ENCODE assay signal across 42 mouse cellular contexts in the genomic region with DNA sequence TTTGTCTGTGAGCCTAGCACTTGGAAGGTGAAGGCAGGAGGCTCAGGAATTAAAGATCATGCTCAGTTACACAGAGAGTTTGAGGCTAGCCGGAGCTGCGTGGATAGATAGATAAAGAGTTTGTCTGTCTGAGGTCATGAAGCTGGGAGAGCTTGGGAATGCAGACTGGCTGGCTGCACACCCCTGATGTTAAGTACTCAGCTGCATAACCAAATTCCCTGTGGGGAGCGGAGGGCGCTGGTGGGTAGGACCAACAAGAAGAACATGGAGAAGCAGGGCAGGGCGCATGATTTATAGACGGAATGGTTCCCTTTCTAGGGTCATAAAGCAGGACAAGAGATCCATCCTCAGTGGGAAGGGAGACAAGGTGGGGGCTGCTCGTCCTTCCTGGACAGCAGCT. TPM values are rescaled to one million over a fixed set of nuclear protein-coding genes. Genes with fewer than 3 reads are reported as not detected.
"Had no signal": no experiment of that assay in that cellular context is flagged by ENCODE, and none has a peak within 500 bp of the region (broad histone marks: within the 10 kb centered on the region; RNA-seq: fewer than 3 reads in every experiment).

No protein-coding gene starts in this region.

- H3K27me3 ChIP-seq: limb, embryonic 13.5 days; limb, embryonic 15.5 days; lung, embryonic 15.5 days; midbrain, embryonic 15.5 days; neural tube, embryonic 12.5 days; neural tube, embryonic 13.5 days had no signal

- H3K4me3 ChIP-seq: limb, embryonic 10.5 days; limb, embryonic 12.5 days; limb, embryonic 13.5 days; limb, embryonic 15.5 days; liver, embryonic 12.5 days; liver, embryonic 13.5 days; liver, embryonic 15.5 days; lung, embryonic 15.5 days; megakaryocyte, embryonic 14.5 days; midbrain, embryonic 10.5 days; midbrain, embryonic 12.5 days; midbrain, embryonic 13.5 days; midbrain, embryonic 15.5 days; myocyte; neural tube, embryonic 12.5 days; neural tube, embryonic 13.5 days had no signal

- H3K9ac ChIP-seq: limb, embryonic 12.5 days; limb, embryonic 13.5 days; limb, embryonic 15.5 days; liver, embryonic 12.5 days; liver, embryonic 13.5 days; liver, embryonic 14.5 days; liver, embryonic 15.5 days; liver, postnatal 0 days; lung, embryonic 14.5 days; lung, embryonic 15.5 days; midbrain, embryonic 12.5 days; midbrain, embryonic 13.5 days; midbrain, embryonic 15.5 days; neural tube, embryonic 12.5 days; neural tube, embryonic 13.5 days had no signal

- H3K27ac ChIP-seq: limb, embryonic 10.5 days; limb, embryonic 12.5 days; limb, embryonic 13.5 days; limb, embryonic 15.5 days; liver, embryonic 12.5 days; liver, embryonic 13.5 days; liver, embryonic 14.5 days; liver, embryonic 15.5 days; lung, embryonic 15.5 days; macrophage; midbrain, embryonic 10.5 days; midbrain, embryonic 12.5 days; midbrain, embryonic 13.5 days; midbrain, embryonic 15.5 days; neural tube, embryonic 12.5 days; neural tube, embryonic 13.5 days had no signal

- ATAC-seq: liver, embryonic 12.5 days; liver, postnatal 0 days; lung, postnatal 0 days; midbrain, embryonic 13.5 days; midbrain, embryonic 15.5 days; midbrain, embryonic 16.5 days had no signal

- H3K9me3 ChIP-seq: limb, embryonic 10.5 days; limb, embryonic 12.5 days; limb, embryonic 13.5 days; limb, embryonic 15.5 days; liver, embryonic 12.5 days; liver, embryonic 13.5 days; liver, embryonic 15.5 days; lung, embryonic 15.5 days; megakaryocyte, embryonic 14.5 days; midbrain, embryonic 10.5 days; midbrain, embryonic 12.5 days; midbrain, embryonic 13.5 days; midbrain, embryonic 15.5 days; neural tube, embryonic 12.5 days; neural tube, embryonic 13.5 days had no signal

- H3K4me2 ChIP-seq: limb, embryonic 12.5 days; limb, embryonic 13.5 days; limb, embryonic 15.5 days; liver, embryonic 11.5 days; liver, embryonic 12.5 days; liver, embryonic 13.5 days; liver, embryonic 15.5 days; lung, embryonic 14.5 days; lung, embryonic 15.5 days; midbrain, embryonic 11.5 days; midbrain, embryonic 12.5 days; midbrain, embryonic 13.5 days; midbrain, embryonic 15.5 days; neural tube, embryonic 12.5 days; neural tube, embryonic 13.5 days had no signal

- DNase-seq: left cerebral cortex, postnatal 4 days; liver; liver, embryonic 13.5 days; liver, postnatal 0 days; lung, adult 18-20 months; lung, adult 2 months; lung, embryonic 14.5 days; lung, postnatal 10 days; lung, postnatal 14 days; lung, postnatal 36 days; lung, postnatal 4 days; midbrain, embryonic 14.5 days had no signal

- H3K36me3 ChIP-seq: limb, embryonic 12.5 days; limb, embryonic 13.5 days; limb, embryonic 15.5 days; liver, embryonic 13.5 days; liver, embryonic 15.5 days; lung, embryonic 15.5 days; midbrain, embryonic 12.5 days; midbrain, embryonic 13.5 days; midbrain, embryonic 15.5 days; neural tube, embryonic 12.5 days had no signal

- H3K4me1 ChIP-seq: limb, embryonic 12.5 days; limb, embryonic 13.5 days; limb, embryonic 15.5 days; lung, embryonic 15.5 days; midbrain, embryonic 12.5 days; midbrain, embryonic 13.5 days; midbrain, embryonic 15.5 days; neural tube, embryonic 12.5 days; neural tube, embryonic 13.5 days had no signal

RNA-seq across cellular contexts. Expression of a gene that starts 16.4 kb away (rescaled TPM):
- total RNA-seq: left cerebral cortex, postnatal 14 days; left cerebral cortex, postnatal 25 days; left cerebral cortex, postnatal 36 days; liver, adult 2 months; megakaryocyte progenitor cell, adult 5-6 weeks; megakaryocyte-erythroid progenitor cell, adult 5-6 weeks; monocyte, adult 5-6 weeks had no signal
- polyA plus RNA-seq: limb, embryonic 10.5 days; limb, embryonic 11.5 days; limb, embryonic 12.5 days; limb, embryonic 13.5 days; limb, embryonic 15.5 days; liver, embryonic 11.5 days; liver, embryonic 12.5 days; liver, embryonic 13.5 days; liver, embryonic 14.5 days; liver, postnatal 0 days; lung, embryonic 14.5 days; midbrain, embryonic 10.5 days; midbrain, embryonic 11.5 days; midbrain, embryonic 12.5 days; midbrain, embryonic 13.5 days; midbrain, embryonic 14.5 days; midbrain, embryonic 15.5 days; neural tube, embryonic 11.5 days; neural tube, embryonic 12.5 days; neural tube, embryonic 13.5 days had no signal
